Mouse (Mus musculus) urinary bladder, postnatal 36 days (tissue): ENCODE results near the gene Vmn1r201.

ENCODE experiments used
- DNase-seq, 2 experiments: peaks; one replicate each; pipeline ENCODE4 v3.0.0; 2022; ENCODE audit warnings: low spot score in 2 of 2, mixed read lengths in 1 of 2

Gene Vmn1r201

DNA sequence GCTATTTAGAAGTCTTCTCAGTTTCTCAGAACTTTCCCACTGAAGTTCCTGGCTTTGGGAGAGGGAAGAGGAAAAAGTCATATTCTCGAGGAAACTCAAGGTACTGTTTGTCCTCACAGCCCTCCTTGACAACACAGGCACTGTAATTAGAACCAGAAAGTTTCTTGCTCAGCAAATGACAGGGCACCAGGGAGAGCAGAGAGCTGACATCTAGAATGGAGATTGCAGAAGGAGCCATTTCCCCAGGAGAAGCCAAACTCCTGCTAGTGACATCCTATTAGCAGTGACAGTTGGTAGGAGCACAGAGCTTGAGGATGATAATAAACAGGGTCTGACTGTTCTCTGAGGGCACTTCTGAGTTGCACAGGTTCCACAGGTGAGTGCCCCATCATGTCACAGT, at the start of gene Vmn1r201:
Gene Vmn1r201, plus strand, starts transcription at position 301 of the 400 bp plus-strand sequence.
- DNase-seq = no peak

DNA sequence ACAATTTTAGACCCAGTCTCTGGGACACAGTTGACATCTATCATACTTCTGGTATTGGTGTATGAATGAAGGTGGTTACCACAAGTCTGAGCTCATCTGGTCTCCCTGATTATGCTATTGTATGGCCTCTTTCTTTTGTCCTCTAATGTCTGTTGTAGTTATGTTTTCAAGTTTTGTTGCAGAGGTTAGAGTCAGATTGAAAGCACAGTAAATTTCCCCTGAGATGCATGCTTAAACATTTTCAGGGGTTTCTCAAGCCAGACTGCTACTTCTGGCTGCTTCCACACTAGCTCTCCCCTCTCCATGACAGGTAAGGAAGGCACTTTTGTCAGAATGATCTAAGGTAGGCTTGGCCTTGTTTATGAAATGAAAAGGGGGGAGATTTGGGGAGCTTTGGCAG, 16.6 kb upstream of the Vmn1r201 start:
- DNase-seq = no peak

DNA sequence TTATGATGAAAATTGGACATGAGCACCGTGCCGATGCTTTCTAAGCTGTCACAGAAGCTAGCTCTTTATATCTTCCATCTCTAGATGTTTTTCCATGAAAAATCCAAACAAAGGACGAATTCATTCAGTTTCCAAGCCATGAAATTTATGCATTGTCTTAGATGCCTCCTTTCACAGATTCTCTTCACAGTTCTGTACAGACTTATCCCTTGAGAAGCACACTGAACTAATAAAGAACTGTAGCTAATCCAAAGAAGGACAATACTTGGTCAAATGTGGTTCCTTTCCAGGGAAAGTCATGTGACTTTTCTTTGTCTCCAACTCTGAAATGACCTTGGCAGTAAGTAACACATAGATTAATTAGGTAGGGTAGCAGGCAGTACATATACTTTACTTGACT, 30.7 kb downstream of the Vmn1r201 start:
- DNase-seq = no peak

- no peak for DNase-seq
Measured at GRCm38 (mm10) chr13:22505281-22505680, 33.6 kb downstream of the Vmn1r201 start, which contains the start of gene Vmn1r202. Gene Vmn1r202 (minus strand): TSS chr13:22505381.

- DNase-seq = no peak
Measured at GRCm38 (mm10) chr13:22517814-22518213, 46.1 kb downstream of the Vmn1r201 start, which contains the start of gene Vmn1r203. Gene Vmn1r203 (plus strand): TSS chr13:22518114.
